Mouse (Mus musculus) midbrain, embryonic 16.5 days (tissue): ENCODE results near the gene Rbm19. TPM values are rescaled to one million over a fixed set of nuclear protein-coding genes. Genes with fewer than 3 reads are reported as not detected.

Source experiments
- ATAC-seq: fragments of 200-750 bp; cut with Nextera tagmentation; 2 replicates; pipeline ENCODE4 v1.8.0; 2017; ENCODE audit warnings: moderate TSS enrichment
- H3K27ac ChIP-seq: fragments of 300-500 bp; sonication (generic); 2 replicates; pipeline ENCODE4 v1.5.1; 2014; ENCODE audit warnings: mild to moderate bottlenecking, low read length, mixed read lengths
- H3K27me3 ChIP-seq: fragments of 300-500 bp; sonication (generic); 2 replicates; pipeline ENCODE4 v1.6.1; 2014; ENCODE audit warnings: low read depth, low read length, mixed read lengths; ENCODE audit not compliant: control insufficient read depth, insufficient read depth
- H3K36me3 ChIP-seq: fragments of 300-500 bp; sonication (generic); 2 replicates; pipeline ENCODE4 v1.6.1; 2014; ENCODE audit warnings: mild to moderate bottlenecking, low read length, moderate library complexity, mixed read lengths; ENCODE audit not compliant: control insufficient read depth, insufficient read depth
- H3K4me1 ChIP-seq: fragments of 300-500 bp; sonication (generic); 2 replicates; pipeline ENCODE4 v1.6.1; 2014; ENCODE audit warnings: mild to moderate bottlenecking, low read length, mixed read lengths; ENCODE audit not compliant: control insufficient read depth, insufficient read depth
- H3K4me2 ChIP-seq: fragments of 300-500 bp; sonication (generic); 2 replicates; pipeline ENCODE4 v1.6.1; 2014; ENCODE audit warnings: mild to moderate bottlenecking, low read length, mixed read lengths
- H3K4me3 ChIP-seq: fragments of 300-500 bp; sonication (generic); 2 replicates; pipeline ENCODE4 v1.5.1; 2014; ENCODE audit warnings: low read depth, mild to moderate bottlenecking, low read length, moderate library complexity, mixed read lengths
- H3K9ac ChIP-seq: fragments of 300-500 bp; sonication (generic); 2 replicates; pipeline ENCODE4 v1.6.1; 2014; ENCODE audit warnings: low read depth, low read length, mixed read lengths
- H3K9me3 ChIP-seq: fragments of 300-500 bp; sonication (generic); replicated peaks from 2 replicates; pipeline ENCODE4 v1.6.1; 2014; ENCODE audit warnings: mild to moderate bottlenecking, low read length, mixed read lengths; ENCODE audit not compliant: control insufficient read depth, poor library complexity, severe bottlenecking
- WGBS: fragments of 180-500 bp; shearing (Covaris S2); extraction: QIAGEN DNeasy Blood & Tissue Kit; methylation state at CpG from one replicate; pipeline ENCODE4 v1.1.7; 2014; 5-methylcytosine and 5-hydroxymethylcytosine counted together
- polyA plus RNA-seq: library from polyadenylated mRNA; unstranded; fragments of >200 nt; fragmentation: Nextera tagmentation; extraction: Ambion mirVana; gene quantifications from 2 replicates; pipeline ENCODE4 v1.2.1, GENCODE M21; 2015

Gene Rbm19
- polyA plus RNA-seq, 1 experiment from 2014 or later, result 19.3 TPM

GRCm38 (mm10) chr5:120137846-120138245 is 21.6 kb downstream of the Rbm19 start:
- no peak overlapping the region for H3K27ac ChIP-seq
- peaks cover 10% of the 10 kb centered on the region for H3K4me1 ChIP-seq
- H3K4me3 ChIP-seq, result no peak overlapping the region
- H3K27me3 ChIP-seq, result no peaks in the 10 kb centered on the region
- no peaks in the 10 kb centered on the region for H3K9me3 ChIP-seq
- 0 out of 2 replicates have a peak, but pooled peaks cover 4% of the 10 kb centered on the region for H3K36me3 ChIP-seq
- H3K9ac ChIP-seq, result no peak overlapping the region
- H3K4me2 ChIP-seq, result no peak overlapping the region
- no peak for ATAC-seq
- 88% methylated on average over 1 of the region's 1 CpGs for WGBS

GRCm38 (mm10) chr5:120138406-120138805 is 22.1 kb downstream of the Rbm19 start:
- H3K4me3 ChIP-seq, result no peak overlapping the region
- no peaks in the 10 kb centered on the region for H3K9me3 ChIP-seq
- 90% methylated on average over 3 of the region's 3 CpGs for WGBS
- H3K36me3 ChIP-seq, result no peaks in the 10 kb centered on the region
- H3K27ac ChIP-seq, result no peak overlapping the region
- no peak overlapping the region for H3K9ac ChIP-seq
- H3K4me1 ChIP-seq, result peaks cover 10% of the 10 kb centered on the region
- H3K27me3 ChIP-seq, result no peaks in the 10 kb centered on the region
- H3K4me2 ChIP-seq, result no peak overlapping the region
- no peak for ATAC-seq

DNA sequence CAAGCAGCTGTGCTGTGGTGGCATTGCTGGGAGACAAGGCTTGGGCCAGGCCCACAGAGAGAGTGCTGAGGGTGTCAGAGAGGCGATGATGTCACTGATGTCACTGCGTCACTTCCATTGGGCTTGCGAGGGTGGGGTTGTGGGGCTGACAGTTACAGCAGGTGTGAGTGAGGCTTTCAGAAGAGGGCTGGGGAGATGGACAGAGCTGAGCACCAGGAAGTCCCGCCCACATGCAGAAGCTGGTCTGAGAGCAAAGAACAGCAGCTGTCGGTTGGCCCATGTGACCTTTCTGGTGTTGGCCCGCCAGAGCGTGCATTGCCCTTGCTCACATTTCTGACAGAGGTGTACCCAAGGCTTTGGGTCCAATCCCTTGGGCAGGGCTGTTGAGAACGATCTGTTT is 23.0 kb downstream of the Rbm19 start:
- peaks cover 10% of the 10 kb centered on the region for H3K4me1 ChIP-seq
- no peak overlapping the region for H3K4me3 ChIP-seq
- H3K4me2 ChIP-seq, result no peak overlapping the region
- no peak overlapping the region for H3K9ac ChIP-seq
- whole genome bisulfite sequencing, result 73% methylated on average over 8 of the region's 8 CpGs
- no peaks in the 10 kb centered on the region; the same call in 1 of the 2 replicates for H3K36me3 ChIP-seq
- H3K27ac ChIP-seq, result no peak overlapping the region
- H3K27me3 ChIP-seq, result no peaks in the 10 kb centered on the region
- ATAC-seq, result no peak
- H3K9me3 ChIP-seq, result no peaks in the 10 kb centered on the region

DNA sequence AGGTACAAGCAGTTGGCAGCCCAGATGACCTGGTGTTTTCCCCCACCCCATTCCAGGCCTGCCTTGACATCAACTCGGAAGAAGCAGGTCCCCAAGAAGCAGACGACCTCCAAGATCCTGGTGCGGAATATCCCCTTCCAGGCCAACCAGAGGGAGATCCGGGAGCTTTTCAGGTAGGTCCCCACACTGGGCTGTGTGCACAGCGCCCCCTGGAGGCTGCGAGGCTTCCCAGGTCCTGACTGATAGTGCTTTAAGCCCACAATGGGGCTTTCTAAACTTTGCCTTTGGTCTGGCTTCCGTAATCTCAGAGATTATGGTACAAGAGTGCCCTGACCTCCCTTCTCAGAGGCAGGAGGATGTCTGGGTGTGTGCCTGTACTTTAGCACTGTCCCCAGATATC is 27.7 kb downstream of the Rbm19 start:
- H3K9me3 ChIP-seq, result no peaks in the 10 kb centered on the region
- peaks cover 4% of the 10 kb centered on the region; the same call in 1 of the 2 replicates for H3K27me3 ChIP-seq
- no peak overlapping the region for H3K4me2 ChIP-seq
- H3K4me3 ChIP-seq, result no peak overlapping the region
- no peak overlapping the region for H3K27ac ChIP-seq
- no peaks in the 10 kb centered on the region; the same call in 1 of the 2 replicates for H3K36me3 ChIP-seq
- no peak overlapping the region for H3K9ac ChIP-seq
- 57% methylated on average over 7 of the region's 7 CpGs for WGBS
- ATAC-seq, result no peak
- H3K4me1 ChIP-seq, result peaks cover 15% of the 10 kb centered on the region

DNA sequence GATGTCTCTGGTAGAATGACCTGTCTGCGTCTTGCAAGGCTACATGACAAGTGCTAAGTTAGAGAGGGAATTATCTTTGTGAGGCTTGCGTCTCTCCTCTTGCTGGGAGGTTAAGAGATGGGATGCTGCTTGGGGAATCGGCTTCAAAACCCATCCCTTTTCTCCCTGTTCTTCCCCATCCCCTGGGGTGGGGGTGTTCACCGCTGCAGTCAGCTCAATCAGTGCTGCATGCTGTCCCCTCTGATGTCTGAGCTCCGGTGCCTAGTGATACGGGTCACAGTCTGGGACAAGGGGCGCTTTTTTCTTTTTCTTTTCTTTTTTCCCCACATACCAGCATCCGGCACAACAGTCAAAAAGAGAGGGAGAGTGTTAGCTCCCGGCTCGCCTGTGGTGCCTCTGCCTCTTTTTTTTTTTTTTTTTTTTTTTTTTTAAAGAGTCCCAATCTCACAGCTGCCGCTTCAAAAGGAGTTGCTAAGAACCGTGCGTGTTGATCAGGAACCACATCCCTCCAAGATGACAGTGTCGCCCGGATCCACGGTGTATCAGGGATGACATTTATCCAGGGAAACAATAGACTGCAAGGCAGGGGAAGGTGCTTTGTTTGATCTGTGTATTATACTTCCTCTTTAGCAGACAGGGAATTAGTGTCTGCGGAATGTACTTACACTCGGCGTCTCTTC is 29.2 kb downstream of the Rbm19 start:
- H3K9ac ChIP-seq, result peak overlapping the region; percentile 58
- peaks cover 15% of the 10 kb centered on the region for H3K4me1 ChIP-seq
- WGBS, result 10% methylated on average over 17 of the region's 19 CpGs
- peak overlapping the region; percentile 47 for H3K4me2 ChIP-seq
- H3K36me3 ChIP-seq, result no peaks in the 10 kb centered on the region; the same call in 1 of the 2 replicates
- peak overlapping the region; percentile 22; the same call in 1 of the 2 replicates for H3K4me3 ChIP-seq
- H3K27me3 ChIP-seq, result peaks cover 4% of the 10 kb centered on the region; the same call in 1 of the 2 replicates
- no peaks in the 10 kb centered on the region for H3K9me3 ChIP-seq
- peak overlapping the region; percentile 73 for H3K27ac ChIP-seq
- ATAC-seq, result peak; percentile 47

GRCm38 (mm10) chr5:120146051-120146385 is 29.8 kb downstream of the Rbm19 start:
- peaks cover 4% of the 10 kb centered on the region; the same call in 1 of the 2 replicates for H3K27me3 ChIP-seq
- H3K4me1 ChIP-seq, result peaks cover 15% of the 10 kb centered on the region
- peak overlapping the region; percentile 47 for H3K4me2 ChIP-seq
- peak overlapping the region; percentile 22; the same call in 1 of the 2 replicates for H3K4me3 ChIP-seq
- H3K9ac ChIP-seq, result peak overlapping the region; percentile 58
- H3K27ac ChIP-seq, result peak overlapping the region; percentile 73
- peak; percentile 84 for ATAC-seq
- H3K36me3 ChIP-seq, result no peaks in the 10 kb centered on the region; the same call in 1 of the 2 replicates
- WGBS, result 14% methylated on average over 11 of the region's 11 CpGs
- no peaks in the 10 kb centered on the region for H3K9me3 ChIP-seq

DNA sequence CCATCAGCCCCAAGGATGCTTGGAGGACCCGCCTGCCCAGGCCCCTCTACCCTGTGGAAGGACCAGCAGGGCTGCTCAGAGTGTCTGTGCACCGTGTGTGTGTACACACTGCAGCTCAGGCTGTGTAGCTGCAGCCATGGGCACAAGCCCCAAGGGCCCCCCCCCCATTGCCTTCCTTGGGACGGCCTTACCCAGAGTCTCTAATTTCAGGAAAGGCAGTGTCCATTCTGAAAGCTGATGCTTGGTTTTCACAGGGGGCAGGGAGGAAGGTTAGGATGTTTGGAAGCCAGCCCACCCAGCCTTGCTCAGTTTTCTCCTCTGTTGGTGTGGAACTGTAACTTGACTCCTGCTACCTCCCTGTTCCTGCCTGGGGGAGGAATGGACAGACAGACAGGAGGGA is 30.6 kb downstream of the Rbm19 start:
- Histone ChIP-seq H3K9ac (no peak overlapping the region), H3K4me2 (no peak overlapping the region), H3K4me3 (no peak overlapping the region), H3K36me3 (no peaks in the 10 kb centered on the region; the same call in 1 of the 2 replicates), H3K9me3 (no peaks in the 10 kb centered on the region), H3K27ac (peak overlapping the region; percentile 73; the same call in 1 of the 2 replicates), H3K27me3 (peaks cover 4% of the 10 kb centered on the region; the same call in 1 of the 2 replicates), H3K4me1 (peaks cover 15% of the 10 kb centered on the region)
- WGBS, result 77% methylated on average over 3 of the region's 3 CpGs
- ATAC-seq, result no peak

GRCm38 (mm10) chr5:120148246-120148645 is 32.0 kb downstream of the Rbm19 start:
- H3K9ac ChIP-seq, result no peak overlapping the region
- no peaks in the 10 kb centered on the region for H3K9me3 ChIP-seq
- ATAC-seq, result no peak
- peaks cover 4% of the 10 kb centered on the region; the same call in 1 of the 2 replicates for H3K27me3 ChIP-seq
- WGBS, result 93% methylated on average over 9 of the region's 9 CpGs
- peaks cover 19% of the 10 kb centered on the region for H3K4me1 ChIP-seq
- H3K27ac ChIP-seq, result no peak overlapping the region
- no peak overlapping the region for H3K4me2 ChIP-seq
- H3K4me3 ChIP-seq, result no peak overlapping the region
- H3K36me3 ChIP-seq, result no peaks in the 10 kb centered on the region; the same call in 1 of the 2 replicates

DNA sequence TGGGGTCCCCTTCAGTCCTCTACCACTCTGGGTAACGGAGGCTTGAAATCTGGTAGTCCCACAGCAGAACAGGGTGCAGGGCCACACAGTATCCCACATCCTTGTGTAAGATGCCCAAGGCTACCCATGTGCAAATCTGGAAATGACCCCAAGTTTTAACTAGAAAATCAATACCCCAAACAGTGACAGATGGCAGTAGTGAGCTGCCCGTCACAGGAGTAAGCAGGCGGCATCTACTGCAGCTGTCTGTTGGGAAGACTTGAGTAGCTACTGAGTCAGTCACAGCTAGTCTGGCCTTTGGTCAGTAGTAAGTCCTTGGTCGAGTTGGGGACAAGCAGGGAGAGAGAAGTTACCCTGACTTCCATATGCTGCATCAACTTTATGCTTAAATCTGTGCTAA is 34.9 kb downstream of the Rbm19 start:
- Histone ChIP-seq H3K4me1 (peaks cover 21% of the 10 kb centered on the region), H3K4me2 (no peak overlapping the region), H3K9ac (no peak overlapping the region), H3K27ac (no peak overlapping the region), H3K36me3 (no peaks in the 10 kb centered on the region), H3K27me3 (peaks cover 4% of the 10 kb centered on the region; the same call in 1 of the 2 replicates), H3K9me3 (no peaks in the 10 kb centered on the region), H3K4me3 (no peak overlapping the region)
- 69% methylated on average over 4 of the region's 4 CpGs for WGBS
- ATAC-seq, result no peak
